Mouse (Mus musculus) kidney, adult 2 months (tissue): ENCODE results near the gene Tuba1b. TPM values are rescaled to one million over a fixed set of nuclear protein-coding genes. Genes with fewer than 3 reads are reported as not detected.
A peak's percentile ranks its signal among the peaks of the same experiment; 100 is the strongest.
"Not testable (repeated sequence)": the region's sequence is repeated elsewhere in the genome, so short reads cannot be mapped to it uniquely, and the experiment has no call there.

Experiments
- DNase-seq: peaks from one replicate; pipeline ENCODE4 v3.0.0; 2021
- H3K27ac ChIP-seq: fragments of 200-500 bp; 2 replicates; pipeline ENCODE4 v1.5.1; 2012; ENCODE audit warnings: low read depth, low read length, control low read depth, inconsistent platforms; ENCODE audit not compliant: insufficient read depth
- H3K27me3 ChIP-seq: fragments of 200-500 bp; replicated peaks from 2 replicates; pipeline ENCODE4 v1.6.1; 2012; ENCODE audit warnings: mild to moderate bottlenecking, moderate library complexity, low read length, inconsistent platforms; ENCODE audit not compliant: control insufficient read depth, insufficient read depth
- H3K36me3 ChIP-seq: fragments of 200-500 bp; 2 replicates; pipeline ENCODE4 v1.6.1; 2012; ENCODE audit warnings: mild to moderate bottlenecking, moderate library complexity, low read length, inconsistent platforms; ENCODE audit not compliant: control insufficient read depth, insufficient read depth
- H3K4me1 ChIP-seq: fragments of 200-500 bp; 2 replicates; pipeline ENCODE4 v1.6.1; 2011; ENCODE audit warnings: low read length; ENCODE audit not compliant: control insufficient read depth, insufficient read depth
- H3K4me3 ChIP-seq: fragments of 200-500 bp; 2 replicates; pipeline ENCODE4 v1.5.1; 2011; ENCODE audit warnings: mild to moderate bottlenecking, low read depth, low read length, control low read depth; ENCODE audit not compliant: insufficient read depth
- CTCF ChIP-seq: fragments of 200-500 bp; conservative IDR thresholded peaks from 2 replicates; pipeline ENCODE4 v1.5.1; 2011; ENCODE audit warnings: low read depth, mild to moderate bottlenecking, control low read depth, low read length, moderate library complexity, mixed read lengths; ENCODE audit not compliant: insufficient read depth, insufficient read length
- POLR2A ChIP-seq: fragments of 200-500 bp; IDR thresholded peaks from one replicate; pipeline ENCODE4 v1.6.1; 2011; ENCODE audit warnings: low read depth, low read length, control low read depth
- WGBS: fragments of 180-500 bp; shearing (Covaris S2); methylation state at CpG from one replicate; pipeline ENCODE4 v1.1.7; 2018; 5-methylcytosine and 5-hydroxymethylcytosine counted together
- polyA plus RNA-seq: library from polyadenylated mRNA; depleted of rRNA; stranded (reverse); fragments of >200 nt; gene quantifications from 2 replicates; pipeline ENCODE4 v1.2.3, GENCODE M21; 2012

Gene Tuba1b
- polyA plus RNA-seq, 1 experiment: 488 TPM

DNA sequence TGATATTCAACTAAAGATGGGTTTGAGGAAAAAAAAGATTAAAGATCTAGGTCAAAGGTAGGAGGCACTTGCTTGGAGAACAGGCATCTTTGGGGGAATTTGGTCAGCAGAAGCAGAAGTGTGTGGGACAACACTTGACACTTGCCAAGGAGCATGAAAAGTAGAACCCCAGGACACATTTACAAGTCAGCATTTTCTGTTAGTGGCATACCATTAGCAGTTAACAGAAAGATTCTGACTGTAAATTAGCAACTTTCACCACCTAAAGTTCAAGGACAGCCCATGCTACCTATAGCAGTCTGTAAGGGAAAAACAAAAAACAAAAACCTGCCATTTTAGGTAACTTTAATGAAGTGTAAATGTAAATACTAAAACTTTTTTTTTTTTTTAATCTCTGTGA, 14.0 kb upstream of the Tuba1b start:
- no peak for TF ChIP-seq POLR2A
- TF ChIP-seq CTCF: no peak
- Histone ChIP-seq H3K4me1 (no peaks in the 10 kb centered on the region), H3K27me3 (no peaks in the 10 kb centered on the region), H3K4me3 (no peak overlapping the region), H3K36me3 (no peaks in the 10 kb centered on the region), H3K27ac (no peak overlapping the region)
- DNase-seq: no peak

DNA sequence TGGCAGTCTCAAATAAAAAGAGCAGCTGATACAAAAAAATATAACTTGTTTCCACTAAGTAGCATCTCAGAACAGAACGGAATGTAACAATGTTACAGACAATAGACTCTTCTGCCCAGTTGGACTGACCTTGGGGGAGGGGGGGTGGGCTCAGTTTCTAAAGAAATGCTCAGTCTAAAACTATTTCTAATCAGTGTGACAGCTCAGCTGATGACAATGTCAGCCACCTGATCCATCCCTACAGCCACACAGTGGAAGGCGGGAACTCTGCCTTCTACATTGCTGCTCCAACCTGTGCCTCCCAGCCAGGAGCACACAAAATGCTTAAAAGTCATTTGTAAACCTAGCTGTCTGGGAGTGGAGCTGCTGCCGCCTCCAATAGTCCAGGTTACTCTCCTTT, 13.5 kb upstream of the Tuba1b start:
- TF ChIP-seq POLR2A (no peak), CTCF (no peak)
- H3K27ac ChIP-seq: no peak overlapping the region
- H3K27me3 ChIP-seq: no peaks in the 10 kb centered on the region
- H3K4me3 ChIP-seq: no peak overlapping the region
- WGBS: 83% methylated on average over 3 of the region's 3 CpGs
- no peaks in the 10 kb centered on the region for H3K4me1 ChIP-seq
- DNase-seq: no peak
- H3K36me3 ChIP-seq: no peaks in the 10 kb centered on the region

DNA sequence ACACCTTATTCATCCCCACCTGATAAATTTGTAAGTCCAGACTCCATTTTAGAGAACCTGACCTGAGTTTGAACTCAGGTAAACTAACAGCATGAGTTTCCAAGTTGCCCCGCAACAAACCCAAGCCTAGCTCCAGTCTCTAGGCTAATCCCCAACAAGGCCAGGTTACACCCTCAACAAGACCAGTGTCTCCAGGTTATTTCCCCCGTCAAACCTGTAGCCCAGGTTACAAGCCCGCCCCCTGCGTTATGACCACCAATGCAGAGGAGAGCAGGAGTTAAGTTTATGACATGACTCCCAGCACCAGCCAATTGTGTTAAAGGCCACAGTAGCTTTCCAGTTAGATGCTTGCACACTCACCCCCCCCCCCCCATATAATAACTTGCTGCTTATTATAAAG, 8.8 kb upstream of the Tuba1b start:
- H3K27ac ChIP-seq: no peak overlapping the region
- no peak for TF ChIP-seq CTCF
- no peak for TF ChIP-seq POLR2A
- 83% methylated on average over 4 of the region's 4 CpGs for WGBS
- H3K4me3 ChIP-seq: no peak overlapping the region
- no peaks in the 10 kb centered on the region for H3K4me1 ChIP-seq
- H3K36me3 ChIP-seq: no peaks in the 10 kb centered on the region
- DNase-seq: no peak
- H3K27me3 ChIP-seq: no peaks in the 10 kb centered on the region

DNA sequence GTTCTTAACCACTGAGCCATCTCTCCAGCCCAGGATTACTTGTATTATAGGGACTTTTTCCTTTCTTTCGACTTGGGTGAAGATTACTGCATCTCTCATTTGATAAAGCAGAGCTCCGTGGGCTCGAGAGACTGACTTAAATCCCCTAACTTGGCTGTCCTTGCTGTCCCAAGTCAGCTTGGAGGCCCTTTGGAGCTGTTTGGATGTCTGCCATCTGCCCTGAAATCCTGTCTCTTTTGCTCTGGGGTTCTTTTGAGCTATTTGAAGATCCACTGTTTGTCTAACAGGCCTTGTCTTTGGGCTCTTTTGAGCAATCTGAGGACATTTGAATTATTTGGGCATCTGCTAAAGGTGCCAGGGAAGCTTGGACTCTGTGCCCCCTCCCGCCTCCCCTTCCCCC, 7.7 kb upstream of the Tuba1b start:
- no peak for DNase-seq
- Histone ChIP-seq H3K4me1 (no peaks in the 10 kb centered on the region), H3K27me3 (no peaks in the 10 kb centered on the region), H3K4me3 (no peak overlapping the region), H3K36me3 (no peaks in the 10 kb centered on the region), H3K27ac (no peak overlapping the region)
- no peak for TF ChIP-seq CTCF
- TF ChIP-seq POLR2A: no peak
- WGBS: 86% methylated on average over 4 of the region's 4 CpGs

DNA sequence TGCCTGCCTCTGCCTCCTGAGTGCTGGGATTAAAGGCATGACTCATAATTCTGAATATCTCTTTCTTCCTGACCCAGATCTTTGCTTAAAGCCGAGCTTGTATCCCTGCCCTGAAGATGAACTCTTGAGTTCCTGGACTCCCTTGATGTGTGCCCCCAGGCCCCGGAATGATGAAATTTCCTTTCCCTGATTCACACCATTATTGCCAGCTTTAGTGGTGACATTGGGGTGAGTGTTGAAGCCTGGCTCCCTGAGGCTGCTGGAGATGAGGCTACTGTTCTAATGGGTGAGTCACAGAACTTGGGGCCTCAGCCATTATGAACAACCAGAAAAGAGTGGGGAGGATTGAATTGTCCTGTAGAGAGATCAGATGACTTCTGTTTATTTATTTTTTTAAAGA, 7.2 kb upstream of the Tuba1b start:
- no peaks in the 10 kb centered on the region for H3K27me3 ChIP-seq
- H3K4me3 ChIP-seq: no peak overlapping the region
- no peaks in the 10 kb centered on the region for H3K36me3 ChIP-seq
- H3K4me1 ChIP-seq: no peaks in the 10 kb centered on the region
- TF ChIP-seq CTCF (no peak), POLR2A (no peak)
- DNase-seq: no peak
- no peak overlapping the region for H3K27ac ChIP-seq
- 69% methylated on average over 2 of the region's 2 CpGs for WGBS

DNA sequence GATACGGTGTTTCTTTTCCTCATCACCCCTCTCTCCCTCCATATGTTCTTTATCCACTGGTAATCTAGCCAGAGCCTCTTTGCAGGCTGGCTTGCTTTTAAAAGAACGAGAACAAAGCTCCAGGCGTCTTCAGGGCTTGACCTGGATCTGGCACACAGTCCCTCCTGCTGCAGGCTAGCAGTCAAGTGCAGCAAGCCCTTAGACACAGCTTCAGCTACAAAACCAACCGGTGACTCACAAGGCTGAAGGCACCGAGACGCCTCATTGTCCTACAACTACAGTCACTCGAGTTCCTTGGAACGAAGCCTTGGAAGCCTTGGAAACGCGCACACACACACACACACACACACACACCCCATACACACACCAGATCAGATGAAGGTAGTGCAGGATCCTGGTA, 6.5 kb upstream of the Tuba1b start:
- 82% methylated on average over 10 of the region's 10 CpGs for WGBS
- no peak overlapping the region for H3K4me3 ChIP-seq
- no peak overlapping the region for H3K27ac ChIP-seq
- no peaks in the 10 kb centered on the region for H3K4me1 ChIP-seq
- no peak for DNase-seq
- H3K36me3 ChIP-seq: no peaks in the 10 kb centered on the region
- TF ChIP-seq CTCF: no peak
- H3K27me3 ChIP-seq: no peaks in the 10 kb centered on the region

DNA sequence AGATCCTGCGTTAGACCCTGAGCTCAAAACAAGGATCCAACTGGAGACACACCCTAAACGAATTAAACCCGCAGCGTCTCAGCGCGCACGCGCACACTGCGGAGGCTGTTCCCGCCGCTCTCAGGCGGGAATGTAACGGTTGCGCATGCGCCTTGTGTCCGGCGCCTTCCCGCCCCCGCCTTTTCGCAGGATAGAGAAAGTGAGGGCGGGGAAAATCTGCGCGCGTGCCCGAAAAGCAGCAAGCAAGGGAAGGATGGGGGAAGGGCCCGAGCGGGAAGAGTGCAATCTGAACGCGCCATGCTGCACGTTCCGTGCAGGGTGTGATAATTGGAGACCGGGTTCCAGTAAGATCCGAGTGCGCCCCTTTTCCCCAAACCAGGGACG, 540 bp downstream of the Tuba1b start:
- no peaks in the 10 kb centered on the region for H3K27me3 ChIP-seq

DNA sequence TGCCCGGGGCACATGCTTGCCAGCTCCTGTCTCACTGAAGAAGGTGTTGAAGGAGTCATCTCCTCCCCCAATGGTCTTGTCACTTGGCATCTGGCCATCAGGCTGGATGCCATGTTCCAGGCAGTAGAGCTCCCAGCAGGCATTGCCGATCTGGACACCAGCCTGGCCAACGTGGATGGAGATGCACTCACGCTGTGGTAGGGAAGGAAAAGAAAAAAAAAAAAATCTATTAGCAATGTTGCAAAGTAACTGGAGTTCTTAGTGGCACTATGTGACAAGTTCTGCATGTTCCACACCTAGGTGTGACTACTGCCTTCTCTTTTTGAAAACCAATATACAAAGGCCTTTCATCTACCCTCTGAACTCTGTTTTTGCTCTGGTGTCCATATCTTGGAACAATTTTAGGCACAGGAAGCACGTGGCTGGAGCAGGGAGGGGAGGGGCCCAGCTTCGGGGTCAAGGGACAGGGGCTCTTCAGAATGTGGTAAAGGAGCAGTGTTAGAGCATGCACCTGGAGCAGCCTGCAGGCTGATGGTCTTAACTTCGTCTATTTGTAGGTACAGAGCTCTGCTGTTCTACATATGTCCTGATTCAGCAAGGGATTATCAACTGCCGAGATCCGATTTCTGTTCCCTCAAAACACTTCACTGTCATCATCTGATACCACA, 1.2 kb downstream of the Tuba1b start:
- not testable (repeated sequence) for H3K4me1 ChIP-seq, H3K27me3 ChIP-seq, H3K36me3 ChIP-seq, H3K27ac ChIP-seq
- peak overlapping the region; percentile 86 for H3K4me3 ChIP-seq
- under 1% methylated on average over 8 of the region's 9 CpGs for WGBS
- peak; percentile 29 for DNase-seq

More for the DNA sequence above, 540 bp downstream of the Tuba1b start:
- Histone ChIP-seq H3K27ac (peak overlapping the region; percentile 94), H3K4me1 (peaks cover 7% of the 10 kb centered on the region; the same call in 1 of the 2 replicates), H3K4me3 (peak overlapping the region; percentile 86), H3K36me3 (no peaks in the 10 kb centered on the region; the same call in 1 of the 2 replicates)
- TF ChIP-seq CTCF: no peak
- no peak for TF ChIP-seq POLR2A
- peak; percentile 98 for DNase-seq
- under 1% methylated on average over 35 of the region's 35 CpGs for WGBS
